Mouse (Mus musculus): Measurements from ENCODE around the gene Hgfac. TPM values are rescaled to one million over a fixed set of nuclear protein-coding genes. Genes with fewer than 3 reads are reported as not detected.
A peak's percentile ranks its signal among the peaks of the same experiment; 100 is the strongest.

The Hgfac gene
- polyA plus RNA-seq, 2 experiments, result 52.8 to 92.3 TPM

DNA sequence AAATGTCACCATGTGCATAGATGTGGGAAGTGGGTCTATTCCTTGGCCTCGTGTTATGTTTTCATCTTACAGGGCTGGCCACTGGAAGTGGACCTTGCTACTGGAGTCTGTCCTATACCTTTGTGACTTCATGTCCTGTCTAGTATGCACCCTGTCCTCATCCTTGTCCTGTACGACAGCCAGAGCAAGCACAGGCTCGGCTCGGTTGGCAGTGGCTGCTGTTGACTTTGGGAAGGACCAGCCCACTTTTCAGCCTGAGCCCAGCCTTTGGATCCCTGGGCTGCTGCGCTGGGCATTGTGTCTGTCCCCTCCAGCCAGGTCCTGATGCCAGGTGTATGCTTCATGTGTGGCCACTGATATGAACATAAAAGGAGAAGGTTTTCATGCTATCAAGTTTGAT lies 30.7 kb upstream of the Hgfac start:
- Histone ChIP-seq H3K36me3 (replicated peaks; ENCODE audit: control insufficient read depth, insufficient read depth, low read depth) (peaks cover 9% of the 10 kb centered on the region; the same call in 1 of the 2 replicates), H3K9me3 (ENCODE audit: control insufficient read depth, low read length) (no peaks in the 10 kb centered on the region), H3K4me3 (ENCODE audit: insufficient read depth in 1 of 2, low read depth in 2 of 2, low read length in 2 of 2) (no peak overlapping the region), H3K4me2 (ENCODE audit: low read depth) (no peak overlapping the region), H3K27ac (no peak overlapping the region), H3K4me1 (replicated peaks; ENCODE audit: control insufficient read depth in 2 of 2, insufficient read depth in 2 of 2, low read length in 1 of 2) (peaks cover 3 to 6% of the 10 kb centered on the region in 2 experiments; a peak in 3 of 4 replicates), H3K27me3 (ENCODE audit: control insufficient read depth, insufficient read depth, low read length) (no peaks in the 10 kb centered on the region), H3K9ac (replicated peaks) (no peak overlapping the region)
- no peak for TF ChIP-seq EP300 (IDR thresholded peaks at IDR 0.05; ENCODE audit: low read depth)
- TF ChIP-seq CTCF (IDR thresholded peaks at IDR 0.05; ENCODE audit: low read depth), result no peak
- WGBS (ENCODE audit: insufficient replicate concordance), result 72% methylated on average over 5 of the region's 5 CpGs
- DNase-seq (ENCODE audit: low read depth in 3 of 3, low spot score in 3 of 3), result no peak
- ATAC-seq (ENCODE audit: insufficient read depth), result 0 out of 2 replicates have a peak, but pooled peaks have one; percentile 9

GRCm38 (mm10) chr5:35011156-35011923 lies 30.0 kb upstream of the Hgfac start:
- no peak overlapping the region for H3K9ac ChIP-seq (replicated peaks)
- H3K4me1 ChIP-seq (replicated peaks; ENCODE audit: control insufficient read depth in 2 of 2, insufficient read depth in 2 of 2, low read length in 1 of 2), result peaks cover 0 to under 1% of the 10 kb centered on the region in 2 experiments; a peak in 1 of 4 replicates
- peaks cover 9% of the 10 kb centered on the region; the same call in 1 of the 2 replicates for H3K36me3 ChIP-seq (replicated peaks; ENCODE audit: control insufficient read depth, insufficient read depth, low read depth)
- no peak overlapping the region for H3K4me3 ChIP-seq (ENCODE audit: insufficient read depth in 1 of 2, low read depth in 2 of 2, low read length in 2 of 2)
- DNase-seq (ENCODE audit: low read depth in 3 of 3, low spot score in 3 of 3) (no peak), ATAC-seq (ENCODE audit: insufficient read depth) (no peak)
- H3K9me3 ChIP-seq (ENCODE audit: control insufficient read depth, low read length), result no peaks in the 10 kb centered on the region
- no peak for TF ChIP-seq CTCF (IDR thresholded peaks at IDR 0.05; ENCODE audit: low read depth)
- TF ChIP-seq EP300 (IDR thresholded peaks at IDR 0.05; ENCODE audit: low read depth), result no peak
- no peak overlapping the region for H3K27ac ChIP-seq
- H3K4me2 ChIP-seq (ENCODE audit: low read depth), result no peak overlapping the region
- WGBS (ENCODE audit: insufficient replicate concordance), result 89% methylated on average over 6 of the region's 6 CpGs
- no peaks in the 10 kb centered on the region for H3K27me3 ChIP-seq (ENCODE audit: control insufficient read depth, insufficient read depth, low read length)

DNA sequence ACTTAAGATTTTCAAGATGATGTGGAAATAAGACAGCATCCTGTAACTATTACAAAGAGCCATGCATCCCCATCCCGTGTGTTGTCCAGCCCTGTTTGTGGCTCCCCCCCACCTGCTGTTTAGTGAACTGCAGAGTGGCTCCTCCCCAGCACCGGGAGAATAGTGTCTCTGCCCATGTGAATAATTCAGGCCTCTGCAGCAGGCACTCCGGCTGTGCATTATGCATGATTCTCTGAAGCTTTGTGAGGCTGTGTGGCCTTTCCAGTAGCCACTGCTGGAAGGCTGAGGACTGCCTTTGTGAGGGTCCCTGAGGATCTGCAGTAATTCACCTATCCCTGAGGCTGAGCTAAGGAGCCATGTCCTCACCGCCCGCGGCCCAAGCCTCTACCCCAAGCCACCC lies 27.3 kb upstream of the Hgfac start:
- ATAC-seq (ENCODE audit: insufficient read depth), result no peak
- no peak for DNase-seq (ENCODE audit: low read depth in 3 of 3, low spot score in 3 of 3)
- Histone ChIP-seq H3K27me3 (ENCODE audit: control insufficient read depth, insufficient read depth, low read length) (no peaks in the 10 kb centered on the region), H3K4me2 (ENCODE audit: low read depth) (no peak overlapping the region), H3K4me3 (ENCODE audit: insufficient read depth in 1 of 2, low read depth in 2 of 2, low read length in 2 of 2) (no peak overlapping the region), H3K4me1 (replicated peaks; ENCODE audit: control insufficient read depth in 2 of 2, insufficient read depth in 2 of 2, low read length in 1 of 2) (no peaks in the 10 kb centered on the region; a peak in 1 of 4 replicates), H3K9ac (replicated peaks) (no peak overlapping the region), H3K9me3 (ENCODE audit: control insufficient read depth, low read length) (no peaks in the 10 kb centered on the region), H3K36me3 (replicated peaks; ENCODE audit: control insufficient read depth, insufficient read depth, low read depth) (peaks cover 9% of the 10 kb centered on the region; the same call in 1 of the 2 replicates), H3K27ac (no peak overlapping the region)
- TF ChIP-seq EP300 (IDR thresholded peaks at IDR 0.05; ENCODE audit: low read depth), result no peak
- no peak for TF ChIP-seq CTCF (IDR thresholded peaks at IDR 0.05; ENCODE audit: low read depth)
- 80% methylated on average over 6 of the region's 6 CpGs for WGBS (ENCODE audit: insufficient replicate concordance)

GRCm38 (mm10) chr5:35019673-35020300 lies 21.5 kb upstream of the Hgfac start:
- WGBS (ENCODE audit: insufficient replicate concordance), result 71% methylated on average over 9 of the region's 9 CpGs
- Histone ChIP-seq H3K27ac (no peak overlapping the region), H3K9ac (replicated peaks) (no peak overlapping the region), H3K4me2 (ENCODE audit: low read depth) (no peak overlapping the region), H3K4me1 (replicated peaks; ENCODE audit: control insufficient read depth in 2 of 2, insufficient read depth in 2 of 2, low read length in 1 of 2) (no peaks in the 10 kb centered on the region), H3K4me3 (ENCODE audit: insufficient read depth in 1 of 2, low read depth in 2 of 2, low read length in 2 of 2) (no peak overlapping the region), H3K27me3 (ENCODE audit: control insufficient read depth, insufficient read depth, low read length) (no peaks in the 10 kb centered on the region), H3K9me3 (ENCODE audit: control insufficient read depth, low read length) (no peaks in the 10 kb centered on the region), H3K36me3 (replicated peaks; ENCODE audit: control insufficient read depth, insufficient read depth, low read depth) (peaks cover 30% of the 10 kb centered on the region)
- no peak for ATAC-seq (ENCODE audit: insufficient read depth)
- DNase-seq (ENCODE audit: low read depth in 3 of 3, low spot score in 3 of 3), result no peak
- TF ChIP-seq EP300 (IDR thresholded peaks at IDR 0.05; ENCODE audit: low read depth) (no peak), CTCF (IDR thresholded peaks at IDR 0.05; ENCODE audit: low read depth) (no peak)
